Mouse (Mus musculus) spleen, adult 2 months (tissue): ENCODE measurements at regions not wholly inside any gene's neighbourhood (a gene's known extent, or its start where the extent isn't known, plus 50 kb on each side); places are given as distances from the start of the nearest gene placed in this dataset.

Experiments used
- CTCF ChIP-seq: fragments of 200-500 bp; IDR thresholded peaks from 2 replicates; pipeline ENCODE4 v1.5.1; 2011; ENCODE audit warnings: mild to moderate bottlenecking, inconsistent platforms; ENCODE audit not compliant: insufficient read depth, insufficient read length, insufficient replicate concordance; ENCODE audit errors: extremely low read depth
- POLR2A ChIP-seq: fragments of 200-500 bp; IDR thresholded peaks from 2 replicates; pipeline ENCODE4 v1.6.1; 2011; ENCODE audit warnings: low read depth, low read length, inconsistent platforms

DNA sequence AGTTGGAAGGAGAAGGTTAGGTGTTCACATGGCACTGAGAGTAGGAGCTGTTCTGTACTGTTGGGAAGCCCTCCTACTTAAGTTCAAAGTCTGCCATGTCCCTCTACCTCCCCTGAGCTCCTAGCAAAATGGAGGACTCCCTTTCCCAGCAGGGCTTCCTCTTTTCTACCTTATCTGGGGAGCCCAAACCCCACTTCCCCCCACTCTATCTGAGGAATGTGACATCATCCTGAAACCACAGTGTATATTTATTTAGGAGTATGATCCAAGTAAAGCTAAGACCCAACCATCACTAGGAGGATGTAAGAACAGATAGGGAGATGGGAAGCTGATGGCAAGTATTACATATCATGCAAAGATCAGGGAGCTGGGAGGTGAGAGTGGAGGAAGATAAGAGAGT, 1490.6 kb upstream of the Gm6569 start:
- TF ChIP-seq CTCF, result no peak
- TF ChIP-seq POLR2A, result no peak
